Mouse (Mus musculus) intestine, embryonic 16.5 days (tissue): Measurements from ENCODE around the gene Sult2a4. TPM values are rescaled to one million over a fixed set of nuclear protein-coding genes. Genes with fewer than 3 reads are reported as not detected.
"Not testable (repeated sequence)": the region's sequence is repeated elsewhere in the genome, so short reads cannot be mapped to it uniquely, and the experiment has no call there.

Experiments
- ATAC-seq: fragments of 200-750 bp; cut with Nextera tagmentation; 2 replicates; pipeline ENCODE4 v1.8.0; 2017; ENCODE audit warnings: moderate TSS enrichment, moderate library complexity
- H3K27ac ChIP-seq: fragments of 300-500 bp; sonication (generic); 2 replicates; pipeline ENCODE4 v1.5.1; 2014; ENCODE audit warnings: mild to moderate bottlenecking, low read length
- H3K27me3 ChIP-seq: fragments of 300-500 bp; sonication (generic); replicated peaks from 2 replicates; pipeline ENCODE4 v1.6.1; 2014; ENCODE audit warnings: low read length, control low read depth, mixed read lengths; ENCODE audit not compliant: control insufficient read depth, insufficient read depth
- H3K36me3 ChIP-seq: fragments of 300-500 bp; sonication (generic); 2 replicates; pipeline ENCODE4 v1.6.1; 2014; ENCODE audit warnings: low read length, control low read depth; ENCODE audit not compliant: control insufficient read depth, insufficient read depth
- H3K4me1 ChIP-seq: fragments of 300-500 bp; sonication (generic); 2 replicates; pipeline ENCODE4 v1.6.1; 2014; ENCODE audit warnings: low read length, control low read depth, mixed read lengths; ENCODE audit not compliant: control insufficient read depth, insufficient read depth
- H3K4me2 ChIP-seq: fragments of 300-500 bp; sonication (generic); 2 replicates; pipeline ENCODE4 v1.6.1; 2014; ENCODE audit warnings: low read depth, low read length, control low read depth
- H3K4me3 ChIP-seq: fragments of 300-500 bp; sonication (generic); 2 replicates; pipeline ENCODE4 v1.5.1; 2014; ENCODE audit warnings: mild to moderate bottlenecking, low read length
- H3K9ac ChIP-seq: fragments of 300-500 bp; sonication (generic); 2 replicates; pipeline ENCODE4 v1.6.1; 2014; ENCODE audit warnings: low read depth, low read length
- H3K9me3 ChIP-seq: fragments of 300-500 bp; sonication (generic); 2 replicates; pipeline ENCODE4 v1.6.1; 2016; ENCODE audit warnings: low read length, control low read depth; ENCODE audit not compliant: control insufficient read depth
- WGBS: fragments of 180-500 bp; shearing (Covaris S2); extraction: QIAGEN DNeasy Blood & Tissue Kit; methylation state at CpG from one replicate; pipeline ENCODE4 v1.1.7; 2014; 5-methylcytosine and 5-hydroxymethylcytosine counted together
- polyA plus RNA-seq: library from polyadenylated mRNA; unstranded; fragments of >200 nt; fragmentation: Nextera tagmentation; extraction: Ambion mirVana; gene quantifications from 2 replicates; pipeline ENCODE4 v1.2.1, GENCODE M21; 2015

The Sult2a4 gene
- not detected in 2 replicates for polyA plus RNA-seq

- 92% methylated on average over 6 of the region's 6 CpGs for WGBS
- not testable (repeated sequence) for ATAC-seq, H3K4me1 ChIP-seq, H3K9me3 ChIP-seq, H3K36me3 ChIP-seq, H3K4me3 ChIP-seq, H3K9ac ChIP-seq, H3K27ac ChIP-seq, H3K4me2 ChIP-seq, H3K27me3 ChIP-seq
These were observed at the start of gene Sult2a4 for GRCm38 (mm10) chr7:13989507-13989906. Gene Sult2a4, minus strand, starts transcription at chr7:13989607.

GRCm38 (mm10) chr7:14030831-14031230 lies 41.4 kb upstream of the Sult2a4 start:
- not testable (repeated sequence) for H3K4me3 ChIP-seq, ATAC-seq, H3K27ac ChIP-seq, H3K36me3 ChIP-seq, H3K27me3 ChIP-seq, H3K4me1 ChIP-seq, H3K4me2 ChIP-seq, H3K9ac ChIP-seq, H3K9me3 ChIP-seq

- H3K9ac ChIP-seq: no peak overlapping the region
- H3K27me3 ChIP-seq: no peaks in the 10 kb centered on the region
- no peak overlapping the region for H3K27ac ChIP-seq
- no peak for ATAC-seq
- H3K9me3 ChIP-seq: no peaks in the 10 kb centered on the region; the same call in 1 of the 2 replicates
- no peak overlapping the region for H3K4me3 ChIP-seq
- H3K36me3 ChIP-seq: no peaks in the 10 kb centered on the region
- no peaks in the 10 kb centered on the region for H3K4me1 ChIP-seq
- no peak overlapping the region for H3K4me2 ChIP-seq
- 78% methylated on average over 8 of the region's 8 CpGs for WGBS
These were observed 23.7 kb upstream of the Sult2a4 start for GRCm38 (mm10) chr7:14013083-14013482.

- H3K4me2 ChIP-seq, H3K27me3 ChIP-seq, ATAC-seq, H3K36me3 ChIP-seq, H3K27ac ChIP-seq, H3K4me3 ChIP-seq, H3K9me3 ChIP-seq, H3K4me1 ChIP-seq, H3K9ac ChIP-seq: not testable (repeated sequence)
These were observed 21.3 kb upstream of the Sult2a4 start for GRCm38 (mm10) chr7:14010686-14011085.

Other genes with a start within 250 kb of the Sult2a4 start
- gene Sult2a1, start 152.2 kb downstream of the Sult2a4 start, polyA plus RNA-seq: 0.17 TPM in 1 of 2 replicates, not detected in the other
- gene Sult2a3, start 133.4 kb upstream of the Sult2a4 start, polyA plus RNA-seq: not detected in 2 replicates